Mouse (Mus musculus) kidney, postnatal 10 days (tissue): ENCODE results near the gene Cxcr3.

Experiments used
- DNase-seq: peaks from one replicate; pipeline ENCODE4 v3.0.0; 2021; ENCODE audit warnings: mixed read lengths

Cxcr3 gene

GRCm38 (mm10) chrX:101733828-101734319 is at the start of gene Cxcr3:
Cxcr3 (minus strand) TSS chrX:101734269.
- peak; percentile 45 for DNase-seq

GRCm38 (mm10) chrX:101772035-101772434 is 38.0 kb upstream of the Cxcr3 start:
- DNase-seq, result peak; percentile 69

- no peak for DNase-seq
Measured at GRCm38 (mm10) chrX:101770307-101770706, 36.2 kb upstream of the Cxcr3 start.

- DNase-seq, result no peak
Measured at GRCm38 (mm10) chrX:101769478-101769877, 35.4 kb upstream of the Cxcr3 start.

GRCm38 (mm10) chrX:101767280-101767679 is 33.2 kb upstream of the Cxcr3 start:
- no peak for DNase-seq

- DNase-seq, result no peak
Measured at GRCm38 (mm10) chrX:101765111-101765510, 31.0 kb upstream of the Cxcr3 start.

GRCm38 (mm10) chrX:101764621-101765020 is 30.6 kb upstream of the Cxcr3 start:
- no peak for DNase-seq

- peak; percentile 14 for DNase-seq
Measured at GRCm38 (mm10) chrX:101754478-101754877, 20.4 kb upstream of the Cxcr3 start.

GRCm38 (mm10) chrX:101750144-101750543 is 16.1 kb upstream of the Cxcr3 start:
- DNase-seq, result no peak

GRCm38 (mm10) chrX:101741064-101741433 is 7.0 kb upstream of the Cxcr3 start:
- no peak for DNase-seq

- no peak for DNase-seq
Measured at GRCm38 (mm10) chrX:101740335-101741063, 6.4 kb upstream of the Cxcr3 start.

GRCm38 (mm10) chrX:101737201-101737600 is 3.1 kb upstream of the Cxcr3 start:
- no peak for DNase-seq

- no peak for DNase-seq
Measured at GRCm38 (mm10) chrX:101734981-101735380, 912 bp upstream of the Cxcr3 start.

- DNase-seq, result no peak
Measured at GRCm38 (mm10) chrX:101733288-101733687, 781 bp downstream of the Cxcr3 start.

- peak; percentile 6 for DNase-seq
Measured at GRCm38 (mm10) chrX:101732644-101733043, 1.4 kb downstream of the Cxcr3 start.

GRCm38 (mm10) chrX:101730010-101730409 is 4.1 kb downstream of the Cxcr3 start:
- no peak for DNase-seq

- no peak for DNase-seq
Measured at GRCm38 (mm10) chrX:101720401-101720800, 13.7 kb downstream of the Cxcr3 start.

GRCm38 (mm10) chrX:101705111-101705510 is 29.0 kb downstream of the Cxcr3 start:
- DNase-seq, result no peak

GRCm38 (mm10) chrX:101698232-101698631 is 35.8 kb downstream of the Cxcr3 start:
- no peak for DNase-seq

GRCm38 (mm10) chrX:101697537-101697936 is 36.5 kb downstream of the Cxcr3 start:
- no peak for DNase-seq

GRCm38 (mm10) chrX:101695686-101696085 is 38.4 kb downstream of the Cxcr3 start:
- DNase-seq, result no peak
